Mouse (Mus musculus) limb, embryonic 15.5 days (tissue): ENCODE results near the gene Fam102a. TPM values are rescaled to one million over a fixed set of nuclear protein-coding genes. Genes with fewer than 3 reads are reported as not detected.
"Not testable (repeated sequence)": the region's sequence is repeated elsewhere in the genome, so short reads cannot be mapped to it uniquely, and the experiment has no call there.

ENCODE experiments used
- ATAC-seq: fragments of 200-750 bp; cut with Nextera tagmentation; 2 replicates; pipeline ENCODE4 v1.8.0; 2017; ENCODE audit warnings: low read depth, moderate TSS enrichment; ENCODE audit not compliant: insufficient number of reproducible peaks, low FRiP score, low TSS enrichment
- H3K27ac ChIP-seq: fragments of 300-500 bp; sonication (generic); 2 replicates; pipeline ENCODE4 v1.5.1; 2015; ENCODE audit warnings: moderate library complexity, mild to moderate bottlenecking, inconsistent platforms
- H3K27me3 ChIP-seq: fragments of 300-500 bp; sonication (generic); 2 replicates; pipeline ENCODE4 v1.6.1; 2015; ENCODE audit warnings: inconsistent platforms
- H3K36me3 ChIP-seq: fragments of 300-500 bp; sonication (generic); 2 replicates; pipeline ENCODE4 v1.6.1; 2015; ENCODE audit warnings: inconsistent platforms
- H3K4me1 ChIP-seq: fragments of 300-500 bp; sonication (generic); 2 replicates; pipeline ENCODE4 v1.6.1; 2015; ENCODE audit warnings: inconsistent platforms
- H3K4me2 ChIP-seq: fragments of 300-500 bp; sonication (generic); 2 replicates; pipeline ENCODE4 v1.6.1; 2015; ENCODE audit warnings: mild to moderate bottlenecking, inconsistent platforms
- H3K4me3 ChIP-seq: fragments of 300-500 bp; sonication (generic); 2 replicates; pipeline ENCODE4 v1.5.1; 2015; ENCODE audit warnings: mild to moderate bottlenecking, inconsistent platforms
- H3K9ac ChIP-seq: fragments of 300-500 bp; sonication (generic); 2 replicates; pipeline ENCODE4 v1.6.1; 2015; ENCODE audit warnings: inconsistent platforms
- H3K9me3 ChIP-seq: fragments of 300-500 bp; sonication (generic); 2 replicates; pipeline ENCODE4 v1.6.1; 2016; ENCODE audit warnings: inconsistent platforms
- WGBS: fragments of 180-500 bp; shearing (Covaris S2); methylation state at CpG from one replicate; pipeline ENCODE4 v1.1.7; 2015; 5-methylcytosine and 5-hydroxymethylcytosine counted together
- polyA plus RNA-seq: library from polyadenylated mRNA; unstranded; fragments of >200 nt; fragmentation: Nextera tagmentation; extraction: Ambion mirVana; gene quantifications from 2 replicates; pipeline ENCODE4 v1.2.1, GENCODE M21; 2015

Gene Fam102a
- 14.7 and 17.3 TPM in 2 replicates for polyA plus RNA-seq

- peaks cover 55% of the 10 kb centered on the region for H3K4me1 ChIP-seq
Measured at GRCm38 (mm10) chr2:32534733-32535471, at the start of gene Fam102a. Gene Fam102a (plus strand): TSS chr2:32535332.

GRCm38 (mm10) chr2:32485751-32486150 is 49.4 kb upstream of the Fam102a start:
- WGBS, result 85% methylated on average over 4 of the region's 4 CpGs
- Histone ChIP-seq H3K27me3 (no peaks in the 10 kb centered on the region), H3K27ac (no peak overlapping the region), H3K4me1 (0 out of 2 replicates have a peak, but pooled peaks cover 4% of the 10 kb centered on the region), H3K9me3 (no peaks in the 10 kb centered on the region), H3K9ac (no peak overlapping the region), H3K4me3 (no peak overlapping the region), H3K36me3 (no peaks in the 10 kb centered on the region), H3K4me2 (no peak overlapping the region)
- no peak for ATAC-seq

More at GRCm38 (mm10) chr2:32534733-32535471, at the start of gene Fam102a:
- Histone ChIP-seq H3K4me3 (peak within 1 kb of the TSS; percentile 92), H3K9ac (peak within 1 kb of the TSS; percentile 96), H3K9me3 (no peaks in the 10 kb centered on the region), H3K36me3 (no peaks in the 10 kb centered on the region), H3K27me3 (no peaks in the 10 kb centered on the region), H3K4me2 (peak within 1 kb of the TSS; percentile 84), H3K27ac (peak within 1 kb of the TSS; percentile 99)
- peak; percentile 93 for ATAC-seq
- WGBS, result under 1% methylated on average over 65 of the region's 67 CpGs

- H3K27ac ChIP-seq, result no peak overlapping the region
- WGBS, result 91% methylated on average over 9 of the region's 9 CpGs
Measured at GRCm38 (mm10) chr2:32486155-32486554, 49.0 kb upstream of the Fam102a start.

GRCm38 (mm10) chr2:32487124-32487623 is 48.0 kb upstream of the Fam102a start:
- H3K9me3 ChIP-seq, result no peaks in the 10 kb centered on the region
- no peaks in the 10 kb centered on the region for H3K27me3 ChIP-seq
- 0 out of 2 replicates have a peak, but pooled peaks cover 4% of the 10 kb centered on the region for H3K4me1 ChIP-seq
- H3K9ac ChIP-seq, result no peak overlapping the region
- no peaks in the 10 kb centered on the region for H3K36me3 ChIP-seq
- no peak overlapping the region for H3K4me3 ChIP-seq
- H3K4me2 ChIP-seq, result no peak overlapping the region
- no peak overlapping the region for H3K27ac ChIP-seq
- ATAC-seq, result no peak
- 5% methylated on average over 6 of the region's 6 CpGs for WGBS

More at GRCm38 (mm10) chr2:32486155-32486554, 49.0 kb upstream of the Fam102a start:
- H3K4me3 ChIP-seq, result no peak overlapping the region
- H3K4me1 ChIP-seq, result 0 out of 2 replicates have a peak, but pooled peaks cover 4% of the 10 kb centered on the region
- no peak overlapping the region for H3K9ac ChIP-seq
- no peaks in the 10 kb centered on the region for H3K27me3 ChIP-seq
- no peak for ATAC-seq
- H3K4me2 ChIP-seq, result no peak overlapping the region
- H3K9me3 ChIP-seq, result no peaks in the 10 kb centered on the region
- no peaks in the 10 kb centered on the region for H3K36me3 ChIP-seq

GRCm38 (mm10) chr2:32488679-32489078 is 46.5 kb upstream of the Fam102a start:
- Histone ChIP-seq H3K27me3 (no peaks in the 10 kb centered on the region), H3K9me3 (no peaks in the 10 kb centered on the region), H3K4me2 (no peak overlapping the region), H3K4me1 (0 out of 2 replicates have a peak, but pooled peaks cover 4% of the 10 kb centered on the region), H3K27ac (no peak overlapping the region), H3K36me3 (no peaks in the 10 kb centered on the region), H3K9ac (no peak overlapping the region), H3K4me3 (no peak overlapping the region)
- 1% methylated on average over 5 of the region's 5 CpGs for WGBS
- ATAC-seq, result no peak

GRCm38 (mm10) chr2:32490730-32491129 is 44.4 kb upstream of the Fam102a start:
- not testable (repeated sequence) for ATAC-seq, H3K27me3 ChIP-seq

GRCm38 (mm10) chr2:32492661-32493060 is 42.5 kb upstream of the Fam102a start:
- Histone ChIP-seq H3K4me1 (no peaks in the 10 kb centered on the region), H3K9ac (no peak overlapping the region), H3K4me3 (no peak overlapping the region), H3K36me3 (no peaks in the 10 kb centered on the region), H3K4me2 (no peak overlapping the region), H3K27me3 (no peaks in the 10 kb centered on the region), H3K9me3 (no peaks in the 10 kb centered on the region), H3K27ac (no peak overlapping the region)
- WGBS, result 72% methylated on average over 2 of the region's 2 CpGs
- no peak for ATAC-seq

More at GRCm38 (mm10) chr2:32490730-32491129, 44.4 kb upstream of the Fam102a start:
- not testable (repeated sequence) for H3K9me3 ChIP-seq, H3K4me1 ChIP-seq, H3K4me3 ChIP-seq, H3K27ac ChIP-seq, H3K4me2 ChIP-seq, H3K9ac ChIP-seq, H3K36me3 ChIP-seq

- no peaks in the 10 kb centered on the region for H3K4me1 ChIP-seq
- H3K27me3 ChIP-seq, result no peaks in the 10 kb centered on the region
- no peak overlapping the region for H3K4me2 ChIP-seq
- no peak overlapping the region for H3K27ac ChIP-seq
- H3K9me3 ChIP-seq, result no peaks in the 10 kb centered on the region
- H3K4me3 ChIP-seq, result no peak overlapping the region
- H3K36me3 ChIP-seq, result no peaks in the 10 kb centered on the region
- WGBS, result 60% methylated on average over 12 of the region's 12 CpGs
- no peak for ATAC-seq
- H3K9ac ChIP-seq, result no peak overlapping the region
Measured at GRCm38 (mm10) chr2:32493301-32493701, 41.8 kb upstream of the Fam102a start.

GRCm38 (mm10) chr2:32494522-32494921 is 40.6 kb upstream of the Fam102a start:
- no peak overlapping the region for H3K9ac ChIP-seq
- WGBS, result 76% methylated on average over 2 of the region's 2 CpGs
- H3K27ac ChIP-seq, result no peak overlapping the region
- H3K4me2 ChIP-seq, result no peak overlapping the region
- H3K4me3 ChIP-seq, result no peak overlapping the region
- no peak for ATAC-seq
- H3K4me1 ChIP-seq, result no peaks in the 10 kb centered on the region
- H3K27me3 ChIP-seq, result no peaks in the 10 kb centered on the region
- no peaks in the 10 kb centered on the region for H3K9me3 ChIP-seq
- no peaks in the 10 kb centered on the region for H3K36me3 ChIP-seq

GRCm38 (mm10) chr2:32495185-32495726 is 39.9 kb upstream of the Fam102a start:
- H3K4me1 ChIP-seq, result no peaks in the 10 kb centered on the region
- WGBS, result 69% methylated on average over 20 of the region's 20 CpGs
- no peaks in the 10 kb centered on the region for H3K9me3 ChIP-seq
- no peaks in the 10 kb centered on the region for H3K36me3 ChIP-seq
- H3K4me3 ChIP-seq, result no peak overlapping the region
- H3K27me3 ChIP-seq, result no peaks in the 10 kb centered on the region
- H3K4me2 ChIP-seq, result no peak overlapping the region
- no peak for ATAC-seq
- no peak overlapping the region for H3K27ac ChIP-seq
- H3K9ac ChIP-seq, result no peak overlapping the region

- H3K4me3 ChIP-seq, result no peak overlapping the region
- no peaks in the 10 kb centered on the region for H3K4me1 ChIP-seq
- no peaks in the 10 kb centered on the region for H3K36me3 ChIP-seq
- no peak overlapping the region for H3K9ac ChIP-seq
- no peak for ATAC-seq
- 58% methylated on average over 5 of the region's 5 CpGs for WGBS
- H3K4me2 ChIP-seq, result no peak overlapping the region
- no peak overlapping the region for H3K27ac ChIP-seq
- H3K9me3 ChIP-seq, result no peaks in the 10 kb centered on the region
- no peaks in the 10 kb centered on the region for H3K27me3 ChIP-seq
Measured at GRCm38 (mm10) chr2:32496190-32496589, 38.9 kb upstream of the Fam102a start.

GRCm38 (mm10) chr2:32499365-32499764 is 35.8 kb upstream of the Fam102a start:
- Histone ChIP-seq H3K4me3 (no peak overlapping the region), H3K27ac (no peak overlapping the region), H3K9ac (no peak overlapping the region), H3K27me3 (no peaks in the 10 kb centered on the region), H3K4me2 (no peak overlapping the region), H3K4me1 (no peaks in the 10 kb centered on the region), H3K9me3 (no peaks in the 10 kb centered on the region), H3K36me3 (no peaks in the 10 kb centered on the region)
- WGBS, result 84% methylated on average over 4 of the region's 4 CpGs
- no peak for ATAC-seq
